Mouse (Mus musculus): ENCODE data around the gene Olfr1002.

DNA sequence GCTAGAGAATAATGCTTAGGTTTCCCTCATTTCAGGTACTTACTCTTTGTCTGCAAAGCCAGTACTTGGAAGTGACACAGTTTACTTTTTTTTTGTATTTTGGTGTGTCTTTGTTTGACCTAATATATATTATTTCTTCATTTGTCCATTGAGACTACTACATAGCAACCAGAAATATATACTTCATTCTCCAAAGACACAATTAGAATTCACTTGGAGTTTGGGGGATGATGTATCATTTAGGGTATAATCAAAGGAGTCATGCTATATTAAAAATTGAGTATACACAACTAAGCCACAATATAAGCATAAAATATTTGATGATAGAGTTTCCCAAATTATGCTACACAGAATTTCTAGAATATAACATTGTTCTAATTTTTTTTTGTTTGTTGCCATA lies 28.2 kb upstream of the Olfr1002 start, which contains the start of gene Olfr1006:
- TF ChIP-seq MAFK (IDR thresholded peaks at IDR 0.05; ENCODE audit: insufficient read depth, low read depth, low read length) (no peak), ZC3H11A (IDR thresholded peaks at IDR 0.05; ENCODE audit: borderline replicate concordance, low read depth, low read length) (no peak), HCFC1 (IDR thresholded peaks at IDR 0.05; ENCODE audit: borderline replicate concordance, insufficient read depth, low read length) (no peak), CHD2 (IDR thresholded peaks at IDR 0.05; ENCODE audit: low read depth, low read length) (no peak), ZNF384 (IDR thresholded peaks at IDR 0.05; ENCODE audit: low read depth, low read length) (no peak)
